Mouse (Mus musculus) hematopoietic stem cell, adult 5-6 weeks (primary cell): Measurements from ENCODE around the gene Gm10778. TPM values are rescaled to one million over a fixed set of nuclear protein-coding genes. Genes with fewer than 3 reads are reported as not detected.
A peak's percentile ranks its signal among the peaks of the same experiment; 100 is the strongest.
"Not testable (repeated sequence)": the region's sequence is repeated elsewhere in the genome, so short reads cannot be mapped to it uniquely, and the experiment has no call there.

ENCODE experiments used
- ATAC-seq, 2 experiments: fragments of 125-278 bp in 1 of 2; replicated peaks in 1 of 2; 2 replicates each; pipeline ENCODE4 v1.8.0; 2016 to 2017; ENCODE audit warnings: inconsistent platforms in 2 of 2, mild to moderate bottlenecking in 2 of 2, moderate number of reproducible peaks in 2 of 2, low read depth in 1 of 2, moderate TSS enrichment in 1 of 2; ENCODE audit not compliant: low FRiP score in 2 of 2, poor library complexity in 2 of 2, severe bottlenecking in 2 of 2, insufficient read depth in 1 of 2, low TSS enrichment in 1 of 2
- total RNA-seq: library from RNA; stranded (forward); fragments of 172-1452, 232-1000 nt; gene quantifications from 2 replicates; pipeline ENCODE4 v1.2.3, GENCODE M21; 2017

The Gm10778 gene
- total RNA-seq, 1 experiment from 2014 or later, result 9.9 TPM

DNA sequence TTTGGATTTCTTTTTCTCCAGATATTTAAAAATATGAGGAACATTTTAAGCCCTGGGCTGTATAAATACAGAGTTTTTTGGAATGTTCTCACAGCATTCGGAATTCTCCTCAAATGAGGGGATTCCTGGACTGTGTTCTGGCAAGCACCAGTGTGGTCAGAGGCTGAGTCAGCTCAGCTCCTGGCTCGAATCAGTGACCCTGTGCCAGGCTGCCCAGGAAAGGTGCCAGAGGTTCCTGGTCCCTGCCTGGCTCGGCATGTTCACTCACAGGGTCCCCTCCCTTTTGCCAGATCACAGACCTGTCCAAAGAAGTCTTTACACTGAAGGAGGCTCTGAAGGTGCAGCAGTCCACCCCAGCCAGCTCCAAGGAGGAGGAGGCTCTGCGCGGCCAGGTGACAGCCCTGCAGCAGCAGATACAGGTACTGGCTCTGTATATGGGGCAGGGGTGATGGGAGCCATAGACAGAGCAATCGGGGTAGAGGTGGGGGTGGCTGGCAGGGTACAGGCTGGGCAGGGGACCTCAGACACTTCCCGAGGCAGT, 2.8 kb upstream of the Gm10778 start:
- ATAC-seq, result no peak

DNA sequence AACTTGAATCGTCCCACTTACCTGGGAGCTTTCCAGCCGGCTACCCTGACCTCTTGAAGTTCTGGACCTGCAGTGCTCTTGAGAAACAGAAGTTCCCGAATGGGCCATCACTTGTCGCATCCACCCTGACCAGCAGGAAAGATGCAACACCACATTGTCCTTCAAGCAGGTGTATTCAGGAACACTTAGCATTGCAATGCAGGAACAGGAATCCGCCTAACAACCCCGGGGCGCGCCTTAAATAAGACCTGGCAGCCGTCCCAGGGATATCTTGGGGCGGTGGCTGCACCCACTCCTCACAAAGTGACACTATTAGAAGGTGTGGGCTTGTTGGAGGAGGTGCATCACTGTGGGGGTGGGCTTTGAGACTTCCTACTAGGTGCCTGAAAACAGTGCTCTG, 6.3 kb downstream of the Gm10778 start:
- no peak for ATAC-seq

DNA sequence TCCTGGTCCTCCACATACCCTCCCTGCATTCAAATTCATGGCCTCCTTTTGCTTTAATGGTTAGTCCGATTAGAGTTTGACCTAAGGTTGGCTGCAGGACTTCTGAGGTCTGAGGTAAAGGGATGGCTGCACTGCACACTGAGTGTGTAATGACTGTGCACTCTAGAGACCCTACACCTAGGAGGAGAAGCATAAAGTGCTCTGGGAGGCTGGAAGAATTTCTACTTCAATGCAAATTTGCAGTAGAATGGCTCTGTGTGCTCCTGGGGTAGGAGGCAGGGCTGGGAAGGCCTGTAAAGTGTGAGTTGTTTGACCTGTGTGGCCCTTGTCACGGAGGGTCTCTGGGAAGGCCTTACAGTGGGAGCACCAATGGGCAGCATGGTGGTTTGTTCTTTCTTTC, 7.3 kb downstream of the Gm10778 start:
- ATAC-seq, result no peak

DNA sequence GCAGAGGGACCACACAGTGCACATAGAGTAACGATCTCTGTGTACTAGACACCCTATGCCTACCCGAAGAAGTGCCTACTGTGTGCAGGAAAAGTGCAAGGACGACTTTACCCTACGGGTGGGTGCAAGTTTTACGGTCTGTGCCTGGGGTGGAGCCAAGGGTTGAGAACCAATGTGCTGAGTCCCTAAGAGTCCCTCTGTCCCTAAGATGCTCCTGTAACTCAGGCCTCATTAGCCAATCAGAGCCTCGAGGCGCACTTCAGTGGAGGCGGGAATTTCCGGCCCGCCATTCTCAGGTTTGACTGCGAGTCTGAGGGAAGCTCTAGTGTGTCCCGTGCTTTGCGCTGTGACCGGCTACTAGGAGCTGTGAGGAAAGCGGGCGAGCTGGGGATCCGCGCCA, 38.3 kb downstream of the Gm10778 start:
- ATAC-seq, result not testable (repeated sequence)

DNA sequence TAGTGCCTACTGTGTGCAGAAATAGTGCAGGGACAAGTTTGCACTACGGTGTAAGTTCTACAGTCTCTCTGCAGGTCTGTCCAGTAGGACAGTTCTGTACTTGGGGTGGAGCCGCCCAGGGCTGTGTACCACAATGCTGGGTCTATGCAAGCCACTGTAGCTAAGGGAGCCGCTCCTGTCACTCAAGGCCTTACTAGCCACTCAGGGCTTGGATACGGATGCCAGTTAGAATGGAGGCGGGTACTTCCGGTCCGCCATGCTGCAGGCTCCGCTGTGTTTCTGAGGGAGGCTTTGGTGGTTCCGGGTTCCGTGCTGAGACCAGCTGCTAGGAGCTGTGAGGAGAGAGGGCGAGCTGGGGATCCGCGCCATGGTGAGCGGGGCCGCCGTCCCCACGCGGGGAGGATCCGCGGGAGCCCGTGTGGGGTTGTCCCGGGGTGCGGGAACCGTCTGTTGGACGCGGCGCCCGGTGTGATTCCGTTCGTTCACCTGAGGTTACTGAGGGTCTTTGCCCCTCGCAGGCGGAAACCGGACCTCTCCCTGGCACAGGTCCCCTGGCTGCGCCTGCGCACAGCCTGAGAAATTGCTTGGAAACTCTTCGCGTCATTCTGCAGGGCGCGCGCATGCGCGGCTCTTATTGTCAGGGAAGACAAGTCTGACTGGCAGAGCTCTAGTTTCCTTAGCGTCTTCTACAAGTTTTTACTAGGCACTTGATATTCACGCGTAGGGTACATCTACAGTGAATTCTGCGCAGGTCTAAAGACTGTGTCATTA, 55.9 kb downstream of the Gm10778 start, which contains the start of gene Zfp433:
Zfp433 (plus strand) TSS at position 295 of the 771 bp plus-strand sequence.
- peak; percentile 99 to 100 for ATAC-seq

Other genes starting within 250 kb of the Gm10778 start
- 10.8 and 12.1 TPM in 2 replicates for gene Nfic, start 193.4 kb upstream of the Gm10778 start, total RNA-seq
- gene Celf5, start 166.3 kb upstream of the Gm10778 start, total RNA-seq, result 0.60 TPM in 1 of 2 replicates, not detected in the other
- 39.1 and 41.4 TPM in 2 replicates for gene Ncln, start 152.7 kb upstream of the Gm10778 start, total RNA-seq
- gene S1pr4, start 148.9 kb upstream of the Gm10778 start, total RNA-seq, result 14.0 and 21.4 TPM in 2 replicates
- 25.3 and 40.2 TPM in 2 replicates for gene Gna15, start 124.8 kb upstream of the Gm10778 start, total RNA-seq
- gene Gna11, start 103.9 kb upstream of the Gm10778 start, total RNA-seq, result 5.6 and 5.8 TPM in 2 replicates
- 204 and 238 TPM in 2 replicates for gene Aes, start 89.6 kb upstream of the Gm10778 start, total RNA-seq
- 11.2 and 11.8 TPM in 2 replicates for gene Tle2, start 74.5 kb upstream of the Gm10778 start, total RNA-seq
- gene Tle6, start 48.0 kb upstream of the Gm10778 start, total RNA-seq, result 22.9 and 47.4 TPM in 2 replicates
- gene BC025920, start 42.8 kb upstream of the Gm10778 start, total RNA-seq, result 2.9 and 3.5 TPM in 2 replicates
- gene Sirt6, start 21.3 kb upstream of the Gm10778 start, total RNA-seq, result 2.8 and 3.1 TPM in 2 replicates
- 3.5 and 8.1 TPM in 2 replicates for gene Ankrd24, start 20.5 kb upstream of the Gm10778 start, total RNA-seq
- 15.7 and 22.4 TPM in 2 replicates for gene Zfp433, start 55.8 kb downstream of the Gm10778 start, total RNA-seq
- 0.30 and 5.7 TPM in 2 replicates for gene Gm3055, start 122.1 kb downstream of the Gm10778 start, total RNA-seq
- gene Gm4767, start 163.1 kb downstream of the Gm10778 start, total RNA-seq, result 2.4 TPM in 1 of 2 replicates, not detected in the other
- gene Gm32687, start 214.9 kb downstream of the Gm10778 start, total RNA-seq, result 3.4 and 12.8 TPM in 2 replicates